Mouse (Mus musculus): ENCODE results near the gene Gnaz. TPM values are rescaled to one million over a fixed set of nuclear protein-coding genes. Genes with fewer than 3 reads are reported as not detected.
A peak's percentile ranks its signal among the peaks of the same experiment; 100 is the strongest.

Gene Gnaz
- polyA plus RNA-seq, 2 experiments = 2.2 to 2.5 TPM

- no peak for DNase-seq (ENCODE audit: low read depth in 3 of 3, low spot score in 3 of 3)
- Histone ChIP-seq H3K27ac (no peak overlapping the region), H3K9ac (replicated peaks) (no peak overlapping the region), H3K4me2 (ENCODE audit: low read depth) (no peak overlapping the region), H3K27me3 (ENCODE audit: control insufficient read depth, insufficient read depth, low read length) (no peaks in the 10 kb centered on the region), H3K4me1 (replicated peaks; ENCODE audit: control insufficient read depth in 2 of 2, insufficient read depth in 2 of 2, low read length in 1 of 2) (no peaks in the 10 kb centered on the region), H3K4me3 (ENCODE audit: insufficient read depth in 1 of 2, low read depth in 2 of 2, low read length in 2 of 2) (no peak overlapping the region), H3K36me3 (replicated peaks; ENCODE audit: control insufficient read depth, insufficient read depth, low read depth) (no peaks in the 10 kb centered on the region), H3K9me3 (ENCODE audit: control insufficient read depth, low read length) (no peaks in the 10 kb centered on the region)
- TF ChIP-seq EP300 (IDR thresholded peaks at IDR 0.05; ENCODE audit: low read depth) = no peak
- TF ChIP-seq CTCF (IDR thresholded peaks at IDR 0.05; ENCODE audit: low read depth) = peak; percentile 80
- ATAC-seq (ENCODE audit: insufficient read depth) = 0 out of 2 replicates have a peak, but pooled peaks have one; percentile 17
- 55% methylated on average over 10 of the region's 10 CpGs for WGBS (ENCODE audit: insufficient replicate concordance)
Measured at GRCm38 (mm10) chr10:74937003-74937790, 29.8 kb upstream of the Gnaz start.

- no peaks in the 10 kb centered on the region for H3K9me3 ChIP-seq (ENCODE audit: control insufficient read depth, low read length)
- no peaks in the 10 kb centered on the region for H3K27me3 ChIP-seq (ENCODE audit: control insufficient read depth, insufficient read depth, low read length)
- TF ChIP-seq CTCF (IDR thresholded peaks at IDR 0.05; ENCODE audit: low read depth) (peak; percentile 33; the same call in 1 of the 2 replicates), EP300 (IDR thresholded peaks at IDR 0.05; ENCODE audit: low read depth) (no peak)
- WGBS (ENCODE audit: insufficient replicate concordance) = 50% methylated on average over 5 of the region's 5 CpGs
- ATAC-seq (ENCODE audit: insufficient read depth) (no peak), DNase-seq (ENCODE audit: low read depth in 3 of 3, low spot score in 3 of 3) (no peak)
- no peaks in the 10 kb centered on the region for H3K36me3 ChIP-seq (replicated peaks; ENCODE audit: control insufficient read depth, insufficient read depth, low read depth)
- H3K27ac ChIP-seq = no peak overlapping the region
- no peak overlapping the region for H3K4me2 ChIP-seq (ENCODE audit: low read depth)
- H3K4me1 ChIP-seq (replicated peaks; ENCODE audit: control insufficient read depth in 2 of 2, insufficient read depth in 2 of 2, low read length in 1 of 2) = no peaks in the 10 kb centered on the region
- no peak overlapping the region for H3K4me3 ChIP-seq (ENCODE audit: insufficient read depth in 1 of 2, low read depth in 2 of 2, low read length in 2 of 2)
- H3K9ac ChIP-seq (replicated peaks) = no peak overlapping the region
Measured at GRCm38 (mm10) chr10:74938410-74938809, 28.6 kb upstream of the Gnaz start.

- DNase-seq (ENCODE audit: low read depth in 3 of 3, low spot score in 3 of 3) (no peak), ATAC-seq (ENCODE audit: insufficient read depth) (no peak)
- H3K4me2 ChIP-seq (ENCODE audit: low read depth) = no peak overlapping the region
- H3K36me3 ChIP-seq (replicated peaks; ENCODE audit: control insufficient read depth, insufficient read depth, low read depth) = no peaks in the 10 kb centered on the region
- H3K4me1 ChIP-seq (replicated peaks; ENCODE audit: control insufficient read depth in 2 of 2, insufficient read depth in 2 of 2, low read length in 1 of 2) = no peaks in the 10 kb centered on the region
- no peaks in the 10 kb centered on the region for H3K27me3 ChIP-seq (ENCODE audit: control insufficient read depth, insufficient read depth, low read length)
- no peaks in the 10 kb centered on the region for H3K9me3 ChIP-seq (ENCODE audit: control insufficient read depth, low read length)
- TF ChIP-seq EP300 (IDR thresholded peaks at IDR 0.05; ENCODE audit: low read depth) = no peak
- TF ChIP-seq CTCF (IDR thresholded peaks at IDR 0.05; ENCODE audit: low read depth) = peak; percentile 32
- no peak overlapping the region for H3K9ac ChIP-seq (replicated peaks)
- WGBS (ENCODE audit: insufficient replicate concordance) = 42% methylated on average over 3 of the region's 3 CpGs
- no peak overlapping the region for H3K27ac ChIP-seq
- H3K4me3 ChIP-seq (ENCODE audit: insufficient read depth in 1 of 2, low read depth in 2 of 2, low read length in 2 of 2) = no peak overlapping the region
Measured at GRCm38 (mm10) chr10:74939300-74939699, 27.7 kb upstream of the Gnaz start.

- Histone ChIP-seq H3K9me3 (ENCODE audit: control insufficient read depth, low read length) (no peaks in the 10 kb centered on the region), H3K9ac (replicated peaks) (no peak overlapping the region), H3K4me3 (ENCODE audit: insufficient read depth in 1 of 2, low read depth in 2 of 2, low read length in 2 of 2) (no peak overlapping the region), H3K4me2 (ENCODE audit: low read depth) (no peak overlapping the region), H3K36me3 (replicated peaks; ENCODE audit: control insufficient read depth, insufficient read depth, low read depth) (no peaks in the 10 kb centered on the region), H3K4me1 (replicated peaks; ENCODE audit: control insufficient read depth in 2 of 2, insufficient read depth in 2 of 2, low read length in 1 of 2) (no peaks in the 10 kb centered on the region), H3K27me3 (ENCODE audit: control insufficient read depth, insufficient read depth, low read length) (no peaks in the 10 kb centered on the region), H3K27ac (no peak overlapping the region)
- 71% methylated on average over 1 of the region's 1 CpGs for WGBS (ENCODE audit: insufficient replicate concordance)
- TF ChIP-seq EP300 (IDR thresholded peaks at IDR 0.05; ENCODE audit: low read depth) (no peak), CTCF (IDR thresholded peaks at IDR 0.05; ENCODE audit: low read depth) (no peak)
- ATAC-seq (ENCODE audit: insufficient read depth) = no peak
- DNase-seq (ENCODE audit: low read depth in 3 of 3, low spot score in 3 of 3) = no peak
Measured at GRCm38 (mm10) chr10:74940795-74941194, 26.2 kb upstream of the Gnaz start.

- no peaks in the 10 kb centered on the region for H3K4me1 ChIP-seq (replicated peaks; ENCODE audit: control insufficient read depth in 2 of 2, insufficient read depth in 2 of 2, low read length in 1 of 2)
- H3K4me3 ChIP-seq (ENCODE audit: insufficient read depth in 1 of 2, low read depth in 2 of 2, low read length in 2 of 2) = no peak overlapping the region
- ATAC-seq (ENCODE audit: insufficient read depth) (no peak), DNase-seq (ENCODE audit: low read depth in 3 of 3, low spot score in 3 of 3) (no peak)
- H3K4me2 ChIP-seq (ENCODE audit: low read depth) = no peak overlapping the region
- no peak overlapping the region for H3K27ac ChIP-seq
- H3K36me3 ChIP-seq (replicated peaks; ENCODE audit: control insufficient read depth, insufficient read depth, low read depth) = no peaks in the 10 kb centered on the region
- no peaks in the 10 kb centered on the region for H3K9me3 ChIP-seq (ENCODE audit: control insufficient read depth, low read length)
- no peak for TF ChIP-seq CTCF (IDR thresholded peaks at IDR 0.05; ENCODE audit: low read depth)
- H3K27me3 ChIP-seq (ENCODE audit: control insufficient read depth, insufficient read depth, low read length) = no peaks in the 10 kb centered on the region
- 45% methylated on average over 9 of the region's 9 CpGs for WGBS (ENCODE audit: insufficient replicate concordance)
- H3K9ac ChIP-seq (replicated peaks) = no peak overlapping the region
Measured at GRCm38 (mm10) chr10:74952830-74953443, 14.0 kb upstream of the Gnaz start.

Measured in liver, embryonic 14.5 days (tissue).